Mouse (Mus musculus): ENCODE measurements around the gene Slc2a3. TPM values are rescaled to one million over a fixed set of nuclear protein-coding genes. Genes with fewer than 3 reads are reported as not detected.

Slc2a3 gene
- total and polyA plus RNA-seq, 2 experiments from 2014 or later: 48.9 to 129 TPM

- H3K4me1 ChIP-seq (ENCODE audit: insufficient read depth, low read length): no peaks in the 10 kb centered on the region
- DNase-seq (ENCODE audit: low spot score): no peak
- no peak overlapping the region for H3K9ac ChIP-seq (replicated peaks; ENCODE audit: low read length)
- 69% methylated on average over 3 of the region's 3 CpGs for WGBS
- H3K27me3 ChIP-seq (ENCODE audit: insufficient read depth, low read length): no peaks in the 10 kb centered on the region
- no peak overlapping the region for H3K27ac ChIP-seq
- no peaks in the 10 kb centered on the region for H3K36me3 ChIP-seq (ENCODE audit: insufficient read depth, low read length)
- TF ChIP-seq CTCF (IDR thresholded peaks at IDR 0.05; ENCODE audit: low read depth): no peak
- H3K9me3 ChIP-seq (ENCODE audit: low read length): no peaks in the 10 kb centered on the region
- H3K4me3 ChIP-seq (ENCODE audit: low read length): no peak overlapping the region
- no peak overlapping the region for H3K4me2 ChIP-seq (ENCODE audit: low read depth, low read length)
- ATAC-seq: no peak
Measured at GRCm38 (mm10) chr6:122682646-122683045, 118.8 kb downstream of the Slc2a3 start.

Small RNAs within 50 kb of the gene (microRNA-seq; reads per million reads assigned to microRNA genes)
- 0 to 0.53 reads per million in 2 experiments for gene Mir7231

Other genes with a start within 250 kb of the Slc2a3 start
- gene Aicda, start 247.8 kb downstream of the Slc2a3 start, total RNA-seq (2014; rRNA removed): 1.9 TPM in 1 of 2 replicates, not detected in the other
- 0.38 and 0.67 TPM in 2 replicates for gene Aicda, start 247.8 kb downstream of the Slc2a3 start, polyA plus RNA-seq (2015; fragmentation: Nextera tagmentation; extraction: Ambion mirVana)
- gene Apobec1, start 199.2 kb downstream of the Slc2a3 start, total RNA-seq (2014; rRNA removed): 2.9 and 7.6 TPM in 2 replicates
- 1.6 and 2.1 TPM in 2 replicates for gene Apobec1, start 199.2 kb downstream of the Slc2a3 start, polyA plus RNA-seq (2015; fragmentation: Nextera tagmentation; extraction: Ambion mirVana)
- gene Gdf3, start 191.6 kb downstream of the Slc2a3 start, total RNA-seq (2014; rRNA removed): 1.1 and 1.6 TPM in 2 replicates
- gene Gdf3, start 191.6 kb downstream of the Slc2a3 start, polyA plus RNA-seq (2015; fragmentation: Nextera tagmentation; extraction: Ambion mirVana): 0.19 and 0.29 TPM in 2 replicates
- gene Dppa3, start 175.2 kb downstream of the Slc2a3 start, total RNA-seq (2014; rRNA removed): not detected in 2 replicates
- gene Dppa3, start 175.2 kb downstream of the Slc2a3 start, polyA plus RNA-seq (2015; fragmentation: Nextera tagmentation; extraction: Ambion mirVana): not detected in 2 replicates
- gene Nanog, start 94.2 kb downstream of the Slc2a3 start, total RNA-seq (2014; rRNA removed): not detected in 2 replicates
- gene Nanog, start 94.2 kb downstream of the Slc2a3 start, polyA plus RNA-seq (2015; fragmentation: Nextera tagmentation; extraction: Ambion mirVana): 0.15 and 0.16 TPM in 2 replicates
- 20.1 and 32.5 TPM in 2 replicates for gene Foxj2, start 18.3 kb upstream of the Slc2a3 start, total RNA-seq (2014; rRNA removed)
- 5.9 and 6.9 TPM in 2 replicates for gene Foxj2, start 18.3 kb upstream of the Slc2a3 start, polyA plus RNA-seq (2015; fragmentation: Nextera tagmentation; extraction: Ambion mirVana)
- 1.3 and 2.2 TPM in 2 replicates for gene C3ar1, start 54.5 kb upstream of the Slc2a3 start, total RNA-seq (2014; rRNA removed)
- gene C3ar1, start 54.5 kb upstream of the Slc2a3 start, polyA plus RNA-seq (2015; fragmentation: Nextera tagmentation; extraction: Ambion mirVana): 1.4 and 1.5 TPM in 2 replicates
- gene Necap1, start 72.8 kb upstream of the Slc2a3 start, total RNA-seq (2014; rRNA removed): 119 and 121 TPM in 2 replicates
- 158 and 162 TPM in 2 replicates for gene Necap1, start 72.8 kb upstream of the Slc2a3 start, polyA plus RNA-seq (2015; fragmentation: Nextera tagmentation; extraction: Ambion mirVana)
- gene Clec4a1, start 120.2 kb upstream of the Slc2a3 start, total RNA-seq (2014; rRNA removed): 0.18 and 0.63 TPM in 2 replicates
- 1.5 and 1.6 TPM in 2 replicates for gene Clec4a1, start 120.2 kb upstream of the Slc2a3 start, polyA plus RNA-seq (2015; fragmentation: Nextera tagmentation; extraction: Ambion mirVana)
- 0.14 and 0.78 TPM in 2 replicates for gene Clec4a3, start 150.9 kb upstream of the Slc2a3 start, total RNA-seq (2014; rRNA removed)
- gene Clec4a3, start 150.9 kb upstream of the Slc2a3 start, polyA plus RNA-seq (2015; fragmentation: Nextera tagmentation; extraction: Ambion mirVana): 1.5 and 1.7 TPM in 2 replicates
- gene Clec4a4, start 188.7 kb upstream of the Slc2a3 start, total RNA-seq (2014; rRNA removed): not detected in 2 replicates
- gene Clec4a4, start 188.7 kb upstream of the Slc2a3 start, polyA plus RNA-seq (2015; fragmentation: Nextera tagmentation; extraction: Ambion mirVana): not detected in 2 replicates
- not detected in 2 replicates for gene Clec4b1, start 248.3 kb upstream of the Slc2a3 start, total RNA-seq (2014; rRNA removed)
- gene Clec4b1, start 248.3 kb upstream of the Slc2a3 start, polyA plus RNA-seq (2015; fragmentation: Nextera tagmentation; extraction: Ambion mirVana): not detected in 2 replicates

Measured in hindbrain, postnatal 0 days (tissue).